Mouse (Mus musculus): Measurements from ENCODE around the gene Pole3.

- no peak for TF ChIP-seq CTCF (IDR thresholded peaks at IDR 0.05; ENCODE audit: low read depth, low read length)
- no peak for TF ChIP-seq GATA1 (IDR thresholded peaks at IDR 0.05; ENCODE audit: borderline replicate concordance, low read length)
Observed at GRCm38 (mm10) chr4:62487914-62488313, 37.0 kb downstream of the Pole3 start.
